Mouse (Mus musculus): ENCODE results near the gene Cacng1.

Cacng1 gene

DNA sequence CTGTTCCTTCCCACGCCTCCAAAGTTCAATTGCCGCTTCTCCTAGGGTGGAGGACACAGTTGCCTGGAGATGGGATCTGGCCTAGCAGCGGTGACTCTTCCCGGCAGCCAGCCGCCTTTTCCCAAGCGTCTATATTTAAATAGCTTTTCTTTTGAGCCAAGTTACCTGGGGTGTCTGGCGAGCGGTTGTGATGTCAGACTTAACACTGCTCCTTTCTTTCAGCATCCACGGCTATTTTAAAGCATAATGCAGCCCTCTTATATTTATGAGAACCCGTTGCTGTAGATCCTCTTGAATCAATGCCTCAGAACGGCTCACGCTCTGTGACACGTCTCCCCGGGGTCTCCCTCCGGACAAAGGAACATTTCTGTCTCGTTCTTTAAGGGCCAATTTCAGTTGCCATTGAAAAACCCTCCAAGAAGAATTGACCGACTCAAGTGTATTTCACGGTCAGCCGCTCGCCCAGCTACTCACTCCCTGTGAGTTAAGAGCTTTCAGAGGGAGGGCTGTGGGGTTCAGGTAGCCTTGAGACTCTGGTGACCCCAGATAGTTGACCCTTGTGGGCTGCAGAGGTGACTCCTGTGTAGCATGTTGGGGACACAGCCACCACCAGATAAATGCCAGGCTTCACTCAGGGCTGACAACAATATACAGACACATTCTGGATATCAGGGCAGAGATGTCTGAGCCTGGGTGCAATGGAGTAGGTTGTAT lies 8.3 kb downstream of the Cacng1 start:
- DNase-seq (ENCODE audit: low spot score) = no peak

DNA sequence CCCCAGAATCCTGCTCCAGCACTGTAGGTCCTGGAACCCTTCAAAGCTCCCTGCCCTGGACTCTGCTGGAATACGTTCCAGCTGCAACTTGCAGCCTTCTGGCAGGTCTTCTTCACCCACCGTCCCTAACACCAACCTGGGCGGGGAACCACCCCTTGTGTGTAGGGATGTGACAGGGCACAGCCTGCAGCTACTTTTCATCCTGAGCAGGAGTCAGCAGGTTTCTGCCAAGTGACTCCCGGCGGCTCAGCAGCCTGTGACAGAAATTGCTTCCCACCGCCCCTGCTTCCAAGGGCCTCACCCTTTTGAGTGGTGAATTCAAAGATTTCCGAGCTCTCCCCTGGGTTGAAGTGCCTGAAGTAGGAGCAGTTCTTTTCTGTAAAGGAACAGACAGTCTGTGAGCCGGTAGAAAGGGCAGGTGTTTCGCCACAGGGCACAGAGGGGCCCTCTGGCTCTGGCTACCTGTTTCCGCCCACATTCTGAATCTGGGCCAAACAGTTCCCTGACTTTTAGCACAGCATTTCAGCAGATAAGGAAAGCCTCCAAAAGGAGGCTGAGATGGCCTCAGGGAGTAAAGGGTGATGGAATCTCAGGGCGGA lies 10.7 kb downstream of the Cacng1 start:
- DNase-seq (ENCODE audit: low spot score) = no peak

DNA sequence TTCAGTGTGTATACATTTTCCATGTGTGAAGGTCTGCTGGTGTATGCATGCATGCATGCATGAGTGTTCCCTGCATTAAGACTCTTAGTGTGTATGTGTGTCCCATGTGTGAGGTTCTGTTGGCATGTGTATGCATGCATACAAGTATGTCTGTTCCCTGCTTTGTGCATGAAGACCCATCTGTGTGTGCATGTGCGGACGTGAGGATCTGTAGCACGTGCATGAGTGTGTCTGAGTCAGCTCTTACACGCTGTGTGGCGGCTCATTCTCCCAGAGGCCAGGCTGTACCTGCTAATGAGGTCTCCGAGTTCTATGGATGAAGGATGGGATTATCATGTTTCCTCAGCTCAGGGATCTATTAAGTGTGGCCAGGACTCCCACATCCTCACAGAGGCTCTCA lies 11.3 kb downstream of the Cacng1 start:
- DNase-seq (ENCODE audit: low spot score) = no peak

DNA sequence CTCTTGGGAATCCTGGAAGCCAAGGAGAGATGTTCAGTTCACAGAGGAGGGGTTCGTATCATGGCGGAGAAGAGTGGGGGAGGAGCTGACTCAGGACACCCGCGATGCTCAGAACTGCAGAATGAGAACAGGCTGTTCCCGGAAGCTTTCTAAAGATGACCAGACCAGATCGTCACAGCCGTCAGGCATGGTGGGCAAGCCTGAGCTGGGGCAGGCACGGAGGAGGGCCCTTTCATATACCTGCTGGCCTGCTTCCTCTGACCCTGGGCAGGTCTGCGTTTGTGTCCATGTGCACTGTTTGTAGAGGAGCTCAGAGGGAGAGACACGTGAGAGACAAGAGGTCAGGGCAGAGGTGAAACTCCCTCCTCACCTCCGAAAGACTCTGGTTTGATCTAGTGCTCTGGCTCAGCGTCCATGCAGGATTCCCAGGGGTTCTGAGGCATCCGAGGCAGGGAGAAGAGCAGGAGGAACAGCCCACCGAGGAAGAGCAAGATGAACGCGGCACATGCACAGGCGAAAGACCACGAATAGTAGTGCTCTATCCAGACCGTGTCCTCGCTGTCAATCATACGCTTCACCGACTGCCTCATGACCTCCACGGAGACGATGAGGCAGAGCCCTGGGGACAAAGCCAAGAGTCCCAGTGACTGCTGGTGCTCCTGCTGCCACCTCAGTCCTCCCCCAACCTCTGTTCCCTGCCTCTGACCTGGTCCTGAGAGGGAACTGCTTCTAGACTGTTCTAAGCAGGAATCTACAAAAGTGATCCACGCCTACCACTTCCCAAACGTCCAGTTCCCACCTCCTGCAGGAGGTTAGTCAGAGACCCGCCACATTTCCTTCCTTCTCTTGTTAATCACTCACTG lies 12.8 kb downstream of the Cacng1 start:
- no peak for DNase-seq (ENCODE audit: low spot score)

DNA sequence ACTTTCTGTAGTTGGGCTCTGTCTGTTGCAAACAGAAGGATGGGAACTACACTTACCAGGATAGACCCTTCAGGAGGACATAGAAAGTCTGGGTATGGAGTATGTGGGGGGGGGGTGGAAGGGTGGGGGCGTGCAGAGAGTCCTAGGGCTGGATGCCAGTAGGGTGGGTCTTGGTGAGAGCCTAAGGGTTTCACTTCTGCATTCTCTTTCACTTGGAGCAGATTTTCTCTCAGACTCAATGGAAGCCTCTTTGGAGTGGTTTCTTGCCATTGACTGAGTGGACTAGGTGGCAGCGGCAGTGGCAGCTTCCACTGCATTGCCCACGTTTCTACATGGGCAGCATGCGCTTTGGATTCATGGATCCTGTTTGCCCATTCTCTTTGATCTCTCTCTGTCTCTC lies 16.4 kb downstream of the Cacng1 start:
- no peak for DNase-seq (ENCODE audit: low spot score)

DNA sequence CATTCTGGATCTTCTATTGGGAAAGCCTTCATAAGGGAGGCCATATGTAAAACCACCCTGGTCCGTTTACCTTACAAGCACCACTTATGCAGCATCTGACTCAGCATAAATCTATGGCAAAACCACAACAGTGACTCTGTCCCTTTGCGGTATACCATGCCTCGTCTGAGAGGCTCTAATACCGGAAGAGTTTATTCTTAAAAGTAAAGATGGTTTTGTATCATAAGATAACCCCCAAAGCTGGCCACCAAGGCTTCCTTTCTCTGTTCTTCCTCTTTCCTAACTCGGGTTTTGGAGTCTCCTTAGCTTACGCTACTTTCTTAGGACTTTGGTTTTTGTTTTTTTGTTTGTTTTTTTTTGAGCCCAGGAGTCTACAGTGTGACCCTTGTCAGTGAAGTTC lies 23.0 kb downstream of the Cacng1 start:
- no peak for DNase-seq (ENCODE audit: low spot score)

DNA sequence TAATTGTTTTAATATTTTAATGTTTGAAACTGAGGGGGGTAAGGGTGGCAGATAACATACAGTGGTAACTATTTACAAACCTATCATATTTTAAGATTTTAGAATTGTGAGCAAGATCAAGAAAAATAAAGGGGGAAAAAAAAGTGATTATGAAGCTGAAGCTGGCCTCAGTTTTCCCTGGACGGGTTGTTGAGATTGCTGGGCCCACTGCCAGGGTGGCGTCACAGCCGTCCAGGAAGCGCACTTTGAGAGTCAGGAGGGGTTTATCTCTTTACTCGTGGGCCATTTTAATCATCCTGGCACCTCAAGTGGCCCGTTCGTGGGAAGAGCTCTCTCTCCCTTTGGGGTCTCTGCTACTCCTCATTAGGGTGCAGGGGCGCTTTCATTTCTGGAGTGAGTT lies 24.8 kb downstream of the Cacng1 start:
- no peak for DNase-seq (ENCODE audit: low spot score)

DNA sequence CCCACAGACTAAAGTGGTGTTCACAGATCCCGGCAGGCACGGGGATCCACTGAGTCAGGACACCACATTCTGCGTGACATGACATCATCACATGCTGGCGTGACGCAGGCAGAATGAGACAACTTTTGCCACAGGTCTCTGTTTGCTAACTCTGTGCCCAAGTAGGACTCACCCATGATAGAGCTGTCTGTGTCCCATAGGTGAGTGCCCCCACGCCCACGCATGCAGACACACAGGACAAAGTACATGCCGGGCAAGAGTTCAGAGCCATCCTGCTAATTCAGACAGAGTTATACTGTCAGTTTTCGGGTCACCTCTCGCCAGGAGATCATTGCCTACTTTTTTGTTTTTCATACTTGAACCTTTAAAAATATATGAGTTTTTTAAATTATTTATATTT lies 27.8 kb downstream of the Cacng1 start:
- no peak for DNase-seq (ENCODE audit: low spot score)

DNA sequence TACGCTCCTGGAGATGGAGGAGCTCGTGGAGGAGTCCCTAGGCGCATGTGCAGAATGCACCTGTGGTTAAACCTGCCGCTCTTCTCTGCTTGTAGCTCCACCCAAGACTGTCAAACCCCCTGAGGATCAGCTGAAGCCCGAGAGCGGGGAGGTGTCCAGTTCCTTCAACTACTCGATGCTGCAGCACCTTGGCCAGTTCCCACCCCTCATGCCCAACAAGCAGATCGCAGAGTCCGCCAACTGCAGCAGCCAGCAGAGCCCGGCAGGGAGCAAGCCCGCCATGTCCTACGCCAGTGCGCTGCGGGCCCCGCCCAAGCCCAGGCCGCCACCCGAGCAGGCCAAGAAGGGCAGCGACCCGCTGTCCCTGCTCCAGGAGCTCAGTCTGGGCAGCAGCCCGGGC lies 30.0 kb downstream of the Cacng1 start:
- no peak for DNase-seq (ENCODE audit: low spot score)

DNA sequence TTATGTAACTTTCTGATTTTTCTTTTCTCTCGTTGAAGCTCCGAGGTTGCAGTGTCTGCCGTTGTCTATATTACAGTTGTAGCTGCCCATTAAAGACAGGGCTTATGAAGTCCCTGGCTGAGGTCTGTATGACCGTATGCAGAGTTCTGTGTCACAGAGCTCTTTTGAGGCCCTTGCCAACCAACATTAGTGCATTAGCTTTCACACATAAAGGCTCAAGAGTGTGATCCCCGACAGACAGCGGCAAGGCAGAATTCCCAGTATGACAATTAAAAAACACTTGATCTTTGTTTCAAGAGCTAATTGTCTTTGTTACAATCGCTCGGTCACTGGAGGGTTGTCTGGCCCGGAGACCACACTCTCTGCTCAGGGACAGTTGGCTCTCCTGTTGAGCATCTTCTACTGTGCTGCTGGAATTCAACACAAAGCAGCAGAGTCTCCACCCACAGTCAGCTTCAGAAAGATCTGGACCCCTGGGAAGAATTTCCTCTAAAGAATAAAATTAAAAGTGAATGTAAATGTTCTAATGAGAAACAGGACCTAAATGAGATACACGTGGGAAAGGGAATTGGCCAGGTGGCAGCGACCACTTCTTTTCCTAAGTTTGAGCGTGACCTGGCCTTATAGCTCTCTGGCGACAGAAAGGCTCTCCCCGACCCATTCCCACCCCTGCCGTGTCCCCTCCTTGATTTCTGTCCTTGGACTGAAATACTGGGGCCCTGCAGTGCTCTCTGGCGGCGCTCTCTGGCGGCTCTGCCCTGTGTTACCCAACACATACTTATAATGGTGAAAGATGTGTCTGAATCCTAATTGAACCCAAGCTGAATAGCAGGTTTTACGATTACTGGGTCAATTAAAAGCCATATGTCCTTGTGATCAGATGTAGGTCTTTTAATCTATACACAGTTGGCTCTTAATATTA lies 32.5 kb downstream of the Cacng1 start:
- DNase-seq (ENCODE audit: low spot score) = no peak

DNA sequence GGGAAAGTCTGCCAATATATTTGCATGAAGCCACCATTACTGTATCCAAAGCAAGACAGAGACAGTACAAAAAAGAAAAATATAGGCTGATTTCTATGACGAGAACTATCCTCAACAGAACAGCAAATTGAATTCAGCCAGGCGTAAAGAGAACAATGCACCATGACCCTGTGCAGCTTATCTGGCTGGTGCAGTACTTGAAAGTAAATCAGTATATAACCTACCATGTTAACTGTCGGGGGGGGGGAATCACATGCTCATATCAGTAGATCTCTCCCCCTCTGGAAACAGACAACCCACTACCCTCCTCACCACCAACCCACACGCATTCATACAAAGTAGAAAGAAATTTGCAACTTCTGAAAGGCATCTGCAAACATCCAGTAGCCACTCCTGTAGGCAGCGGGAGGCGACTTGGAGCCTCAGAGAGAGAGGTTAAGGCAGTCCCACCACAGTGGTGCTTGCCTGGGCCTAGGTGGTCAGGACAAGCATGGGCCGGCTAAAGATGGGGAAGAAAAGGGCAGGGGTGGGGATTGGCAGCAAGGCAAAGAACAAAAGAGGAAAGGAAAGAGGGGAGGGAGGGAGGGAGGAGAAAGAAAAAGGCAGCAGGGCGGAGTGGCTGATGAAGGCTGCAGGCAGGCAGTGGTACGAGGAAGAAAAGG lies 33.5 kb downstream of the Cacng1 start:
- no peak for DNase-seq (ENCODE audit: low spot score)

DNA sequence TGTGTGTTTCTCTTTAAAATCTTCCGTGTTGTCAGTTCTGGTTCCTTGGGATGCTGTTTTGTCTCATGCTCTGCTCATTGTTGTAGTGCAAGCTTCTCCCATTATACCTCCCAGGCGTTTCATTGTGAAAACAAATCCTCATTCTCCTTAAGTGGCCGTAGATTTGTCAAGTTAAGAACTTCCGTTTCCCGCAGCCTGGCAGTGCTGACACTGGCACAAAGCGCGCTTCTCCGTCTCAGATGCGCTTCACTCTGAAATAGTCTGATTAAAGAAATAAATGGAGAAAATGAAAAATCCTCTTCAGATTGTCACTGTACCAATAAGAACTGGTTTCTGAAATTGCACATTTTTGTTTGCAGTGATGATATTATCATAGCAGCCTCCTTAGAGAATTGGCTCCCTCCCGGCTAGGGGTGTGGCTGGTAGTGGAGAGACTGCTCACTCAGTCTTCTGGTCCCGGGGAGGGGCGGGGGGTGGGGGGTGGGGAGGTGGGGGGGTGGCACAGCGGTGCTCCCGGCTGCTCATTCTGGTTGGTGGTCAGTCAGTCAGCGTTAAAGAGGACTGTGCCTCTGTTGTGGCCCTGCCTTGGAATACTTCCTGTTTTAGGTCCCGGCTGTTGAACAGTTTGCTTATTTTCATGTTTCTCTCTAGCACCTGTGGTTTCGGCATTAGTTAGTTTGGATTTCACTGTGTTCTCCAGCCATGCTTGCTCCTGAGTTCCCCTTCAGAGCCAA lies 39.9 kb downstream of the Cacng1 start:
- DNase-seq (ENCODE audit: low spot score) = no peak

DNA sequence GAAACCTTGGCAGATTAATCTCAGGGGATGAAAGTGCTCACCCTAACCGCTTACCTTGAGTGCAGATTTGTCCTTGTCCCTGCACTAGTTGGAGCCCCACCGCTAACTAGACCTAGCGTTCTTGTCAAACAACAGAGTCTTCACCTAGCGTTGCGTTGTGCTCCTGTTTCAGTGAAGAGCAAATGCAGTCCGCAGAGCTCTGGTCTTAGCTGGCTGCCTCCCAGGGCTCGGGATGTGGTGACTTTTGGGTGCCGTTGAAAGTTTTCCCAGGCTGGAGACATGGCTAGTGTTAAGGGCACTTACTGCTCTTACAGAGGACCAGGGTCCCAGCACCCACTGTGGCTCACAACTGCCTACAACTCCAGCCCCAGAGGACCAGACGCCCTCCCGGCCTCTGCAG lies 41.1 kb downstream of the Cacng1 start:
- DNase-seq (ENCODE audit: low spot score) = no peak

DNA sequence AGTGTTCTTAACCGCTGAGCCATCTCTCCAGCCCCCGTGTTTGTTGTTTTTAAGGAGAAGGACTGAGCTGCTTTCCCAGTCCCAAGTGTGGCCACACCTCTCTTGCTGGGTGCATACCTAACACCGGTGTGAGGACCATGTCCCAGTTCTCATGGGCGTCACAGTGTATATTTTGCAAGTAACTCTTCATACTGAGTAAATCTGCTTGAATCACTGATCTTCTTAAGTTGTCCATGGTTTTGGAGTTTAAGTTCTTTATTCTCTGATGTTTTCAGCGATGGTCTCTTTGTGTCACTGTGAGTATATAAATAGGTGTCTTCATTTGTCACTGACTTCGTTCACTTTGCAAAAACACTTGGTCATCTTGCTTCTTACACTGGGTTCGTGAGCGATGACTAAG lies 41.7 kb downstream of the Cacng1 start:
- no peak for DNase-seq (ENCODE audit: low spot score)

DNA sequence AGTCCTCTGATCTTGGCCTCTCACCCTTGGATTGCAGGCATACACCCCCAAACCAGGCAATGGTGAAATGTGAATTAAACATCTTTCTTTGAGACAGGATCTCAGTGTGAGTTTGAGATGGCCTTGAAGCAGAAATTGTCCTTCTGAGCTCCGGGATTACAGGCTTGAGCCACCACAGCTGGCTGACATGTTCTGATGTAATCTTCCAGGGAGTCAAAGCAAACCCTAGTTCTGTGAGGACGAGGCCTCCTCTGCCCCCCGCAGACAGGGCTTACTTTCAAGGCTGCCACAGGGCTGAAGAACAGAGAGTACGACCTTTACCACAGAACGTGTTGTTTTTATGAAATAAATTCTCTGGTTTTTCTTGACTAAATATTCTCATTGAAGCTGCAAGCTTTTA lies 42.3 kb downstream of the Cacng1 start:
- no peak for DNase-seq (ENCODE audit: low spot score)

DNA sequence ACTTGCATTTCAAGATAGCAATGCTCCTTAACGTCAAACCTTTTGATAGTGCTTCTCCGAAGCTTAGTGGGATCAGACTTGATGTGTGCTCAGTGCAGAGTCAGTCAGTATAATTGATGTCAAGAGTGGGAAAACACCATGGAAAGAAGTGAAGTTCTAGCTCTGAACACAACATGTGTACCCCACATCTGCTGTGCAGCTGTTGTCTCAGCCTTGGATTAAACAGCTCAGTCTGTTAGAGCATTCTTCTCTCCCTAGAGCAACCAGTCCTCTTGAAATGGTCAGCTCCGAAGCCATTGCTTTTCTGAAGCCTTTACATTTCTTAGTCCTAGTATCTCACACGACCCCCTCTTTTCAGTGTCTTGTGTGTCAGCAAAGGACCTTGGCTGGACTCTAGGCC lies 47.3 kb downstream of the Cacng1 start:
- no peak for DNase-seq (ENCODE audit: low spot score)

DNA sequence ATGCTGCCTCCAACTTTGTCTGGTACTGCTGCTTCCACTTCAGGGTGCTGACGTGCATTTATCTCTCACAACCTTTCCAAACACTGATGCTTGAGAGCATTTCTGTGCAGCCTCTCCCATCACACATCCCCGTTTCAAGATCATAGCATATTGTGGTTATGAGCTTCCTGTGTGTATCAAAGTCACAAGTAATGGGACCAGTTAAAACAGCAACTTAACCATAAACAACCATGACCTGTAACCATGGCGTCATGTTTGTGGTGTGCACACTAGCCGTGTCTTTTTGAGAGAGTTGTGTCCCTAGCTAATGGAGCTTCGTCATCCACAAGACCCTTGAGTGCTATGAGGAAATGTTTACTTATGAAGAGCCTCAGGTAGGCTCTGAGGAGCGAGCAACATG lies 48.1 kb downstream of the Cacng1 start:
- DNase-seq (ENCODE audit: low spot score) = no peak

DNA sequence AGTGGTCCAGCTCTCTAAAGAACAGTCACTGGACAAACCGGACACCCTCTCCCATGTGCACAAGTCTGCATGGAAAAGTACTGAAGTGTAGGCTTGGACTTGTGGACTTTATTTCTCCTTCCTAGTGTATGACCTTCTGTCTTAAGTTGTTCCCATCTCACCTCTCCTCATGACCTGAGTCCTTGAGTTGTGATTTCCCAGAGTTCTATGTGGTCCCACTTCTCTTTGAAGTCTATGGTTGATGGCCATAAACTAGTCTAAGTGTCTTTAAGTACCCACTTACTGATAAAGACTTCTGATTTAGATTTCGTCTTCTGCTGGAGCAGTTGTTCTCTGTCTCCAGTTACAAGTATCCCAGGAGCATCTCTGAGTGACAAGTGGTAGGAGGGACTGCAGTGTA lies 48.8 kb downstream of the Cacng1 start:
- no peak for DNase-seq (ENCODE audit: low spot score)

DNA sequence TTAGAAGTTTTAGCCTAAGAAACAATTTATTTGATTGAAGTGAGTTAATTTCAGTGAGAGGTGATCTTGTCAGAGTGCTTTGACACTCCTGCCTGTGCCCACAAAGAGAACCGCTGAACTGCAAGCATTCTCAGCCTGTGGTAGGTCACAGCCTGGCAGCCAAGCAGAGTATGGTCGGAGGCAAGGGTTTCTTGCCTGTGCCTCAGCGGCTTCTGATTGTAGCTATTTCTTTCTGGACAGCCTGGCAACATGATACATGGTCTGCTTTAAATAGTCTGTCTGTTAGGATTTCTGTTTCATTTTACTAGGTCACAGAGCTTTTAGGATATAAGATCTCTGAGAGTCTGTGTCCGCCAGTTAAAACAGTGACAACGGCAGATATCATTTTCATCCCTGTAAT lies 53.7 kb downstream of the Cacng1 start:
- DNase-seq (ENCODE audit: low spot score) = no peak

DNA sequence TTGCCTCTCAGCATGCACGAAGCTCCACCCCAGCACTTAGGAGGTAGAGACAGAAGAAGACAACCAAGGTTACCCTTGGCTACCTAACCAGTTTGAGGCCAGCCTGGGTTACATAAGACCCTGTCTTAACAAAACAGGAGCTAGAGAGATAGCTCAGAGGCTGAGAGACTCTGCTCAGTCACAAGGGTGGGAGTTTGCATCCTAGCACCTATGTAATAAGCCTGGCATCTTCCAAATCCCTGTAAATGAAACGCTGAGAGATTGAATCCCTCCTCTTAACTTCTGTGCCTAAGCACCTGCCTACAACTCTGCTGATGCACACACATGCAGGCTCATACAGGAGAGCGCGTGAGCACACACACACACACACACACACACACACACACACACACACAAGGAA lies 55.9 kb downstream of the Cacng1 start:
- DNase-seq (ENCODE audit: low spot score) = no peak

DNA sequence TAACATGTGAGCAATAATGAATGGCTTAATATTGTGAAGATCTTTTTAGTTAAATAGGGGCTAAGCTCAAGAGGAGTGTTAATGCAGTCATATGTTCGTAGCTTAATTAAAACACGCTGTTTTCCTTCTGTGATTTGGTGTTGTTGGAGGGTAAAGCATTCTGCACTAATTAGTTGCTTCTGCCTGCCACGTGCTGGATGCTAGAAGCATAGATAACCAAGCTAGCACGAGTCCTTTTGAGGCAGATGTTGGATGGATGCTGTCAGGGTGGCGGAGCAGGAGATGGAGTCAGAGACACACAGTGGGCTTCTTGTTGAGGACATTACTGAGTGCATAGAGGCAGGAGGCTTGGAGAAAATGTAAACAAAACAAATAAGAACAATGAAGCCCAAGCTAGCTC lies 59.2 kb downstream of the Cacng1 start:
- no peak for DNase-seq (ENCODE audit: low spot score)

All from ovary, postnatal 10 days (tissue).